Mouse (Mus musculus): Measurements from ENCODE around the gene Ltv1. TPM values are rescaled to one million over a fixed set of nuclear protein-coding genes. Genes with fewer than 3 reads are reported as not detected.
"Not testable (repeated sequence)": the region's sequence is repeated elsewhere in the genome, so short reads cannot be mapped to it uniquely, and the experiment has no call there.

Gene Ltv1
- polyA plus RNA-seq, 2 experiments from 2014 or later = 34.9 to 49.2 TPM

DNA sequence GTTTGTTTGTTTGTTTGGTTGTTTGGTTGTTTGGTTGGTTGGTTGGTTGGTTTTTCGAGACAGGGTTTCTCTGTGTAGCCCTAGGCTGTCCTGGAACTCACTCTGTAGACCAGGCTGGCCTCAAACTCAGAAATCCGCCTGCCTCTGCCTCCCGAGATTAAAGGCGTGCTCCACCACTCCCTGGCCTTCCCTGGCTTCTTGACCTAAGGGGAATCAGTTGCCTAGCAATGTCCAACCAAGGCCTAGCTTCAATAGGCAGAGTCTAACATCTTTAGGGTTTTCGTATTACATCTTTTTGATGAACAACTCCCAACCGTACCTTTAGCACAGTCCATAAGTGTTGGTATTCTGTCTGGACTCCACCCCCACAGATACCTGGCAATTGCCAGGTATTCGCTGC lies 528 bp upstream of the Ltv1 start:
- not testable (repeated sequence) for ATAC-seq

DNA sequence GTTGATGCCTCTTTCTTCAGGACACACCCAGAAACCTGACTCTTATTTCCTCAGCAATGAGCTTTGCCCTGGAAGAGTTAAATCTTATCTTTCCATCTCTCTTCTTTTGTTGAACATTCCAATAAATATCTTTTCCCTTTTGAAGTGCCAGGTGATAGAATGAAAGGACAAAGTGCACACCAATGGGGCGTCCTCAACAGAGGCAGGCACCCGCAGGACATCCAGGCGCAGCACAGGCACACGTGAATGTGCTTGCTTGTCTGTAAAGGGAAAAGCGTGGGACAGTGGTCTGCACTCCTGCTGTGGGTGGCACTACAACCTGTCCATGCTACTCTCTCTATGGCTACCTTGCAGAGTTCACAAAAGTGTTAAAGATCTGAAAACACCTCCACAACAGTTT lies 3.1 kb downstream of the Ltv1 start:
- ATAC-seq = no peak

DNA sequence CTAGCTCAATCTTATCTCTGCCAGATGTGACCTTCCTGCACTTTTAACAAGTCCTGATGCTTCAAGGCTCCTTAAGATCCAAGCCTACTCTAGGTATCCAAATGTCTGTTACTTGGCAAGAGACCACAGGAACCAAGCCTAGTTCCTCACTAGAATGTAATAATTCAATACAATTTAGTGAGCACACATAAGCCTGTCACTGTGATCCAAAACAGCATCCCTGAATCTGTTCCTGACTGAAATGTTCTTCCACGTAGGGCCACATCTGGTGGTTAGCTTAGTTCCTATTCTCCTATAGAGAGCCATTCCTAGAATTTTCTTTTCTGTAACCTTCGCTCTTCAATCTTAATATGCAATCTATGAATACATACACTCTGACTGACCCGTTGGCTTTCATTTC lies 6.2 kb downstream of the Ltv1 start:
- no peak for ATAC-seq

DNA sequence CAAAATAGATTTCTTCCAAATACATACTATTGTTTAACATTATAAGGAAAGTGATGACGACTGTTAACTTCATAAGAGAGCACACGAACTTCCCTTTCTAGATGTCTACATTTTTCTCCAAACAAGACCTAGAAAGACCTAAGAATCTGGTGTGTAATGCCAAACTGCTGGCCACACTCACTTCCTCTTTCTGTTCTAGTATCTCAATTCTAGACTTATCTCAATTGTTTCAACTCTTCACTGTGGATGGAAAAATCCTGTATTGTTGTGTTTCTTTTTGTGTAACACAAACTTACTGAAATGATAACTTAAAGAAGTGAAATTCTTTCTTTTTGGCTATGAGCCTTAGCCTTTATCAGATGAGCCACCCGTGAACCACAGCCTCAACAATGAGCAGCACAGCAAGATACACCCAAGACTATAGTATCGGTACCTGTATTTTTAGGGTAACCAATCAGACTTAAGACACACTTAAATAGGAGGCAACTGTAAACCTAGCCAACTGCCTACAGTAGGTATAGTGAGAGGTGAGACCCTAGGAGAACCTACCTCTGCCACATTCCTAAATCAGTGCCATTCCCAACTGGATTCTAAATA lies 8.7 kb downstream of the Ltv1 start:
- no peak for ATAC-seq

DNA sequence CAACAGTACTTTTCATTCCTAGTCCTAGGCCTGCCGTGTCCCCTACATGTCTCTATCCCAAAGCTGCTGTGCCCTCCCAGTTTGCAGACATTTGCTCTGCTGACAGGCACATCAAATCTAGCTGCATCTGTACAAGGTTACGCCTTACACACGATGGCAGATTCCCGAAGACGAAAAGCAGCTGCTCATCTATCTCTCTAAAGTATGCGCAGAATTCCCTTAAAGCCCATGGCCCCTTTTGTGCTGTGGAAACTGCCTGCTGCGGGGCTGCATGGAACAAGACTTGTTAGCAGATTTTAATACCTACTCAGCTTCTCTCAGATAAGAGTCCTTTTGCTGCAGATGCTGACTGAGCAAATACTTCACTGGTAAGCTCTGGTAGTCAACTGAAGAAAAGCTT lies 12.8 kb downstream of the Ltv1 start:
- ATAC-seq = no peak

DNA sequence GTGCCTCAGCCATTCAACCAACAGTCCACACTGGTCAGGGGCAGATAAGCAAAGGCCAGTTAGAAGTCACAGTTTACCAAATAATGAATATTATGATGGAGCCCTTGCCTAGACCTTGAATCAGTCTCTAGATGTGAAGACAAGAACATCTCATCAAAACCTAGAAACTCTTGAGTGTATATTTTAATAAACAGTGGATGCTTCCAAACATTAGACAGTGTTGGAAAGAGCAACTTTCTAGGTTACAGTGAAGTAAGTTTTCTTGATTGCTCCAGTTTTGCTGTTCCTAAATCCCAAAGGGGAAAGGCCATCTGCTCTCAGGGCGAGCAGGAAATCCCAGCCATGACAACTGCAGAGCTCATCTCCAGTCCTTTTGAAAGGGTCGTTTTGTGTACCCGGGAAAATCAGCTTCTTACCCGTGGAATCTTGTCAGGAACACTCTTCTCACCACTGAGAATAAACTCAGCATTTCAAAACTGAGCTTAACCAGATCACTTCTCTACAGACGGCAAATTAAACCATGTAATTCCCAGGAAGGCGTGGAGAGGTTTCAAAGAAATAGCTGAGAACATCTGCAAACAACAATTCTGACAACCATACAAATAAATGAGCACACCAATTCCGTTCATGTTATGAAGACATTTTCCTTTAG lies 14.9 kb downstream of the Ltv1 start, which contains the start of gene Zc2hc1b:
Zc2hc1b (minus strand) TSS at position 51 of the 652 bp plus-strand sequence.
- no peak for ATAC-seq

DNA sequence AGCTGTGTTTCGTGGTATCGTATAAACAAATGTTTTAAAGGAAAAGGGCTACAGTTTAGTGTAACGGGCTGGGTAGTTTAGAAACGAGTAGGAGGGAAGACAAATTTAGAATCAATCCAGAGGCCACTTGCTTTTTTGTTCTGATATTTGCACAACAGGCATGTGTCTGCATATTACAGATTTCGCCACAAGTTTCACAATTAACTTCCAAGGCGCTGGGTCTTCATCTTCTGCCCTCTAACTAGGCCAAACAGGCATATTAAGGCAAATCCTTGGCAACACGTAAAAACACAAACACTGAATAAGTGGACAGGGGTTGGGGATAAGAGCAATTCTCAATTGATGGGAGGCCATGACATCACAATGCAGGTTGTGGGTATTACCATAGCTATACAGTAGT lies 17.1 kb downstream of the Ltv1 start:
- no peak for ATAC-seq

DNA sequence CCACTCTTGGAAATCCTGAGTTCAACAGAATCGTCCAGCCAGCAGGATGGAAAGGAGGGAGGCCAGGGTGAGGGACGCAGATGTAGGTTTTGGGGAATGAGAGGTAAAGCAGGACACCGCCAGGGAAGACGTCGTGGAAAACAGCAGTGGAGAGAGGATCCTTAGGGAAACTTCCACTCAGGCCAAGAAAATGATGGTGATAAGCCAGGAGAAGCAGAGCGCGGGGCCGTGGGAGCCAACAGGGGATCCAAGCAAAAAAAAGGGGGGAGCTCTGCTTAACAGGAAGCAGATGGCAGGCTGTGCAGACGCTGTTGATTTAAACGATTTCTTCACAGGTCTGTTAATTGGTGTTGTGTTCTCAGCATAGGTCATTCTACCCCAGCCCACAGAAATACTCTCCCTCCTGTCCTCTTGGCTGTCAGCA lies 20.2 kb downstream of the Ltv1 start:
- no peak for ATAC-seq

DNA sequence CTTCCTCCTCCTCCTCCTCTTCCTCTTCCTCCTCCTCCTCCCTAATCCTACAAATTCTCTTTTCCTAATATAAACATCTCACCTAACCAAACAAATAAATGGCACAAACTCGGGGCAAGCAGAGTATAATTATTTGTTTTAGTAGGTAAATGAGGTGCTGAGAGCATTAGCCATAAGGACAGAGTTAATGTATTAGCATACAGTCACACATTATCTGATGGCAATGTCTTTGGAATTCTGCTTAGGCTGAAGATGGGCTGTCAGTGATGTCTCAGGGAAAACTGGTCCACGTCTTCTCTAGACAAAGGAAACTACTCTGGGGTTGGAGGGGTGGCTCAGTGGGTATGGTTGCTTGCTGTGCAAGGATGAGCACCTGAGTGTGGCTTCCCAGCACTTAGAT lies 21.5 kb downstream of the Ltv1 start:
- no peak for ATAC-seq

DNA sequence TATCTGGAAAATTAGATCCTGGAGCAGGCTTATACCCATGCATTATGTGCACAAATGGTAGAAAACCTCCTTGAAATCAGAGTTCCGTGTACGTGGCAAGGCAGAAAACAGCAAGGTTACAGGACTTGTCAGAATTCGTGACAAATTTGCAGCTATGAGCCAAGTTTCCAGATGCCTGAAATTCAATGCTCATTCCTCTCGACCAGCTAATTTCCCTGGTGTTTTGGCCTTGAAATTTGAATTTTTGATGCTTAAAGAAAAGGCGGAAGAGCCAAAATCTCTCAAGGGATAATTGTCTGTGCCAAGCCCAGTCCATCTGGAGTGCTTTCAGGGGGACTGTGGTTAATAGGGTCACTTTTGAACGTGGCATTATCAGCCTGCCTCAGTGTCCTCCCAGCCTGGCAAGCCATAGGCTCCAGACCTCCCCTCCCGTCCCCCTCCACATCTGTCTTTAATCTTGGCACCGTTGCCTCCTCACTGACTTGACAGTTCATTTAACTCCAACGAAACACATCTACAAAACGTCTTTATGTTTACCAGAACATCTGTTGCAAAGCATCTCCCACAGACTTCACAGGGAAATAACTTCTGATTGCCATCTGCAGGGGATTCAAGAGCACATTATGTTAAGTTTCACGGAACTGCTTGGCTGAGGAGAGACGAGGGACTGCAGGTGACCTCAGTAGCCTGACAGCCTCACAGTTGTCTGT lies 22.1 kb downstream of the Ltv1 start:
- no peak for ATAC-seq

DNA sequence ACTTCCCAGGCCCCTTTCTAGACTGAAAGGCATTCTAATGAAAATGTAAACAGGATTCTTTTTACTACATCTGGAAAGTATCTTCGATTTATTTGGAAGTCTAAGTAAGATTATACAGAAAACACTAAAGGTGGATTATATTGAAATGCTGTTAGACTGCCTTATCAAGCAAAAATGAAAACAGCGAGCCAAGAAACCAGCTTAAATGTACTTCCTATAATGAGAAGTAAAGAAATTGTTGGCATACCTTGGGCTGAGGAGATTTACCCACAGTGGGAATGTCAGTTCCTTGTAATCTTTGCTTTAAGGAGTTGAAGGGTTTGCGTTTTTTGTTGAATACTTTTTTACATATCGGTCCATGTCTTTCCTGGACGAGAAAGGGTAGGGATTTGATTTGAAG lies 24.5 kb downstream of the Ltv1 start:
- no peak for ATAC-seq

DNA sequence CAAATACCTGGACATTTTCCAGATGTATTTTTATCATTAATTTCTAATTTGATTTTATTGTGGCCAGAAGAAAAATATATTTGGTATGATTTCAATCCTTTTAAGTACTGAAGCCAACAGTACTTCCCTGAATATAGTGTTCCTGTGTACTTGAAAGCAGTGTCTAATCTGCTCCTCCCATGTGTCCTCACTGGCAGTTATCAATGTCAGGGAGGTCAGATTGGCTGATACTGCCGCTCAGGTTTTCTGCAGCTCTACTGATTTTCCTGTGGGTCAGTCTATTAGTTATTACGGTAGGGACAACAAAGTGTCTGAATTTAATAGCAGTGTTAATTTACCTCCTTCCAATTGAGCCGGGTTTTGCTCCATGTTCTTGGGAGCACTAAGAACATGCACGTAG lies 30.9 kb downstream of the Ltv1 start:
- no peak for ATAC-seq

DNA sequence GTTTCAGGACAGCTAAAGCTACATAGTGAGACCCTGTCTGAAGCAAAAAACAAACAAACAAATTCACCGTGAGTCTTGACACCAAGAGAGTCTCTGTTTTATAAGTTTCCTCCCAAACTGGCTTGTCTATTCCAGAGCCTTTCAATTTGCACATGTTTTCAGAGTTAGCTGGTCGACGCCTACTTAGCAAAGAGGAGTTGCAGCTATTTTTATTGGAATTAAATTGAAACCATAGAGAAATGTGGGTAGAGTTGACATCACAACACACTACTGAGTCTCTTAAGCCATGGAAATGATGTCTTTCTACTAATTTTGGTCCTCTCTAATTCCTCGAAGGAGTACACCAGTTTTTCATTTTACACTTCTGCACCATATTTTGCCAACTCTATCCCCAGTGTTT lies 32.1 kb downstream of the Ltv1 start:
- no peak for ATAC-seq

DNA sequence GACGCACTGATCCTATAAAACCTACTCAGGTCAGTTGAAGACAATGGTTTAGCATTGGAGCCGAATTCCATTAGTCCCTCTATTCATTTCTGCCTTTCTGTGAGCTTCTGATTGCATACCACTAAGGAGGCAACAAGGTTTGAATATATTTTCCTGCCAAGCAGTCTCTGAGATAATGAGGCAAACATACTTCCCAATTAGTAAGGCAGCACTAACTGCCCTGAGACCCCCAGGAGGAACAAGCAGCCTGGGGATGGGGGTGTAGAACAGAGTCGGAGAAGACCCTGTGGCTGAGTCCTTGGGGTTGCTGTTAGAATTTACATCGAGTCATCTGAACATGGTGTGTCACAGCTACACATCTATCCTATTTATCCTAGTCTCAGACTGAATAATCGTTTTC lies 37.6 kb downstream of the Ltv1 start:
- ATAC-seq = no peak

DNA sequence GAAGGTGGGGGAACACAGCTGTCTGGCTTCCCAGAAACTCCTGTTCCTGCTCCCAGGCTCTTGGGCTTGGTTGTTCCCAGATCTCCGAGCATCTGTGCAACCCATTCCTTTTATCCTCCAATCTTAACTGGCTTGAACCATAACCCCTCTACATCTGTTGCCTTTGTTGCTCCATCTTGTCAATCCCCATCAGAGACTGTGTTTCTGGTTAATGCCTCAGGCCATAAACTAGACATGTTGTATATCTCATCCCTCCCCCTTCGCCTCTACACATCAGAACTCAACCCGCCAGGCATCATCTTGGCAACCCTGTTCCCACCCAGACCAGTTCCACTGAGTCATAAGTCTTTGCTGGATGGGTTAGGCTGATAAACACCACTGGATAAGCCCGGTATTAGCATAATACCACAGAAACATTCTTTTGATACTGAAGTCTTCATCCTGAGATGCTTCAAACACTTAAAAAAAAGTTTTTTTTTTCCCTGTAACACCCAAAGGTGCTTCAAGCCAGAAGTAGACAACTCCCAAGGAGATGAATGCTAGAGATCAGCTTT lies 40.1 kb downstream of the Ltv1 start:
- no peak for ATAC-seq

DNA sequence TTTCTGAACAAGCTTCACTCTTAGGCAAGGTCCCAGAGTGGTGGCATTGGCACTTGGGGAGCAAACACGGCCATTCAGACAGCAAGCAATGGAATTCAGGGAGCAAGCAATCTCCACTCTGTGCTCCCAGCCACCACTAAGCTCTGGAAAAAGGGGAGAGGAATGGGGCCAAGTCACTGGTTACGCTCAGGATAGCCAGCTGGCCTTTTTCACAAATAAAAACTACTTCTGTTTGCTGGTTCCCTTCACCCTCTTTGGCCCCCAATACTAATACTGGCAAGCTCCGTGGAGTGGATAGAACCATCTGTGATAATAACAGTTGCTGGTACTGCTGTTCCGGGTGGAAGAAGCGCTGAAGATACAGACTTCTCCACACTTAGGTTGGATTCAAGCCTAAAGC lies 41.6 kb downstream of the Ltv1 start:
- ATAC-seq = no peak

DNA sequence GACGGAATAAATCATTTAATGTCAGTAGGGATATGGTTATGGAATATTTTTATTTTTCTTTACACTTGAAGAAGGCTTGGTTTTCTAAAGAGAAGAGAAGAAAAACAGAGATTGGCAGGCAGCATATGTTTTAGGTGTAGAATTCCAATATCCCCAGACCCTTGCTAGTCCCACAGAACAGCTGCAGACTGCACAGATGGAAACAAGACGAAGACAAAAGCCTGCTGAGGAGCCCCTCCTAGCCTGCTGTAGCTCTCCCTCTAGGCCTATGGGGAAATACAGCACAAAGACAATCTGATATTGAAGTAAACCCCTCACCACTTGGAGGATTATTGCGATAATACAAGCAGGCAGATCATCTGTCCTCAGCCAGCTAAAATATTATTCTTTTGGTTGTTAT lies 42.5 kb downstream of the Ltv1 start:
- no peak for ATAC-seq

DNA sequence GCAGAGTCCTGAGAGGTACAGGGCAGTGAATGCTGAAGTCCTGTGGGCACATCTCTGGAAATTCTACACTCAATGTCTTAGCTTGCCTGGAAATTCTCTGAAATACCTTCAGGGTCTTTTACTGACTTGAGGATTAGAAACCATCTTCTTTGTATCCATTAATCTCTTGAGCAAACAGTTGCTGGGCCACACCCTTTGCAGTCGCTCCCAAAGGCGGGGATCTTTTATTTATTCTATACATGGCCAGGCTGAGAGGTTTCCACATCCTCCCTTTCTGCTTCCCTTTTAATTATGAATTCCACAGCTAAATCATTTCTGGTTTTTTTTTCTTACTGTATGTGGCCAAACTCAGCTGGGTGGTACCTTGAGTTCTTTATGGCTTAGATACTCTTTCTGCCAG lies 52.5 kb downstream of the Ltv1 start:
- no peak for ATAC-seq

DNA sequence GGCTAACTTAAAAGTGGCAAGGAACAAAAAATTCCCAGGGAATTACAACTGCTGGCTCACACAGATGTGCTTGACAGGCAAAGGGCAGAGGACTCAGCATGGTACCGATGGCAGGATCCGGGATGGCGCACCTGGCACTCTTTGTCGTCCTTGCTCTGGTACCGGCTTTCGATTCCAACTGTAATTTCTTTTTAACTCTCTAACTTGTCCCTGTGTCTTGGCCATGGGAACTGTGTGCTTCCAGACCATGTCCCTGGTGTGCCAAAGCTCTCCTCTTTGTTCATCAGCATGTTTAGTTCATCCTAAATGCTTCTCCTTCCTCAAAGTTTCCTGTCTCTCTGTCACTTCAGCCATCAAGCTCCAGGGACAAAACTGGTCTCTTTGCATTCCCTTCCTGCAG lies 55.1 kb downstream of the Ltv1 start:
- no peak for ATAC-seq

DNA sequence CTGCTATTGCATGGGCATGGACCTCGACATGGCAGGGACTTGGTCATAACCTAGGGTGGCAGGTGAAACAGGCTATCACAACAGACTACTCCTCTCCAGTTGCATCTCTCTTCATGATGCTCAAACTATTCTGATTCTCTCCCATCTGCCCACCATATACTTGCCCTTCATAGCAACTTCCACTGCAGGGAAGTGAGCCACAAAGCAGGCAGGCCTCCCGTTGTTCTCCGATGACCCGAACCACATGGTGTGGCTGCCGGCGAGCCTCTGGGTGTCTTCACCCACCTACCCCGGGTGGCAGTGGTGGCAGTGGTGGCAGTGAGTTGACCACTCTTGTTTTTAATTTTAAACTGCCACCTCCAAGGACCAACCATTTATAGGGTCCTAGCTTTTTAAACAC lies 57.2 kb downstream of the Ltv1 start:
- ATAC-seq = no peak

DNA sequence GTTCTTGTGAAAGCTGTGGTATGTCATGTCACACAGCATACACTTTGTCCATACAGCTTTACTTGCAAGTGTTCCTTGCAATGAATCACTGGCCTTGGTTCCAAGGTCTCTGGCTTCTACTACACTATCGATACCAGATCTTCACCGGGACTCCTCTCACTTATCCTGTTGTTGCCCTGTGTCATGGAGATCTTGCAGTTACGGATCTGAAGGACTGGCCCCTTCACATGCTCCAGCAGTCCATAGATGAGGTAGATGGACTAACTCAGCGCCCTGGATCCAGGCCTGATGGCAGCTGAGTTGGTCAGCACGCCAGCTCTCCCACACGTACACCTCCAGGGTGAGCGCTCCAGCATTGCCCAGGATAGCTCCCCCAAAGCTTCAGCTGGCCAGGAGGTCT lies 57.7 kb downstream of the Ltv1 start:
- no peak for ATAC-seq

DNA sequence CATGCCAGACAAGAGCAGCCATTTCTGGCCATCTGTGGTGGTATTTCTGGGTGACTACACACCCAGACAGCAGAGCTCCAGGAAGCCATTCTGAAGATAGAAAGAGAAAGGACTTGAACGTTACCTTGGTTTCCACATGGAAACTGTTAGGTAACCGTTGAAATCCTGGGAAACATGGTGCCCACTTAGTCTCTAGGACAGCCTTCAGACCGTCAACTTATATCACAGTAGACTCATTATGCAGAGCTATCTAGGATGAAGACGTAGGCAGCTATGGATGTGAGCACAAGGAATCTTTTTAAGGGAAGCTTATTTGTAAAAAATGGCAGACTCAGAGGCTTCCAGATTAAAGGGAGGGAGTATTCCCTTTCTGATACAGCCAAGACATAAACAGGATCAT lies 59.1 kb downstream of the Ltv1 start:
- ATAC-seq = no peak
